Mouse (Mus musculus) cortical plate, adult 2 months (tissue): ENCODE data around the gene Shisa8. TPM values are rescaled to one million over a fixed set of nuclear protein-coding genes. Genes with fewer than 3 reads are reported as not detected.
A peak's percentile ranks its signal among the peaks of the same experiment; 100 is the strongest.
"Not testable (repeated sequence)": the region's sequence is repeated elsewhere in the genome, so short reads cannot be mapped to it uniquely, and the experiment has no call there.

ENCODE experiments used
- H3K27ac ChIP-seq: fragments of 200-500 bp; 2 replicates; pipeline ENCODE4 v1.5.1; 2012; ENCODE audit warnings: low read length, control low read depth, inconsistent platforms; ENCODE audit not compliant: insufficient read depth
- H3K4me1 ChIP-seq: fragments of 200-500 bp; 2 replicates; pipeline ENCODE4 v1.6.1; 2011; ENCODE audit warnings: low read length; ENCODE audit not compliant: control insufficient read depth, insufficient read depth
- H3K4me3 ChIP-seq: fragments of 200-500 bp; 2 replicates; pipeline ENCODE4 v1.5.1; 2011; ENCODE audit warnings: mild to moderate bottlenecking, low read length, control low read depth; ENCODE audit not compliant: insufficient read depth
- CTCF ChIP-seq: fragments of 200-500 bp; IDR thresholded peaks from 2 replicates; pipeline ENCODE4 v1.5.1; 2011; ENCODE audit warnings: mild to moderate bottlenecking, control low read depth, low read length; ENCODE audit not compliant: insufficient read depth; ENCODE audit errors: extremely low read depth
- POLR2A ChIP-seq: fragments of 200-500 bp; IDR thresholded peaks from 2 replicates; pipeline ENCODE4 v1.6.1; 2011; ENCODE audit warnings: mild to moderate bottlenecking, low read length, control low read depth; ENCODE audit not compliant: insufficient read depth; ENCODE audit errors: extremely low read depth
- polyA plus RNA-seq: library from polyadenylated mRNA; depleted of rRNA; stranded (reverse); fragments of >200 nt; gene quantifications from 2 replicates; pipeline ENCODE4 v1.2.3, GENCODE M21; 2012; rRNA removed

Gene Shisa8
- polyA plus RNA-seq = 5.3 and 6.7 TPM in 2 replicates

- no peak within 1 kb of the TSS for H3K27ac ChIP-seq
- TF ChIP-seq CTCF (no peak), POLR2A (no peak)
- no peaks in the 10 kb centered on the region for H3K4me1 ChIP-seq
- peak within 1 kb of the TSS; percentile 31 for H3K4me3 ChIP-seq
Observed at GRCm38 (mm10) chr15:82212752-82213063, at the start of gene Shisa8. Gene Shisa8 (minus strand): TSS chr15:82212815.

- no peak overlapping the region for H3K4me3 ChIP-seq
- no peak overlapping the region for H3K27ac ChIP-seq
- peaks cover 3% of the 10 kb centered on the region; the same call in 1 of the 2 replicates for H3K4me1 ChIP-seq
- TF ChIP-seq CTCF = peak; percentile 98
- TF ChIP-seq POLR2A = no peak
Observed at GRCm38 (mm10) chr15:82259510-82259909, 46.9 kb upstream of the Shisa8 start.

DNA sequence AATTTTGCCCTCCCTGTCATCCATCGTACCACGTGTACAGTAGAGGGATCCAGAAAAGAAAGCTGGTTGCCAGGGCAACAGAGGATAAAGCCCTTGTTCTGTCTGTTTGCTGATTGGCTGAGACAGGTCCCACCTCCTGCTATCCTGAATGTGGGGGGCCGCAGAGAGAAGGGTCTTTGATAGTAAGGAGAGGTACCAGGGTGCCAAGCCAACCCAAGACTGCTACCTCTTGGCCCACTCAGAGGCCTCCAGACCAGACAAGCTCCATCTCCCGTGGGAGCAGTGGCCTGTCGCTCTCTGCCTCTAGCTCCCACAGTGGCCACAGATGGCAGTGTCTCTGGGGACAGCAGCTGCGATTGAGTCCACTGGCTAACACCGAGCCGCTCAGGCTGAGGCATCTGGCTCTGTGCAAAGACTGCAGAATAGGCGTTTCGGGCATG, 43.3 kb upstream of the Shisa8 start:
- peak; percentile 77 for TF ChIP-seq POLR2A
- TF ChIP-seq CTCF = peak; percentile 28
- H3K27ac ChIP-seq = peak overlapping the region; percentile 74
- peak overlapping the region; percentile 76 for H3K4me3 ChIP-seq
- peaks cover 3% of the 10 kb centered on the region; the same call in 1 of the 2 replicates for H3K4me1 ChIP-seq

DNA sequence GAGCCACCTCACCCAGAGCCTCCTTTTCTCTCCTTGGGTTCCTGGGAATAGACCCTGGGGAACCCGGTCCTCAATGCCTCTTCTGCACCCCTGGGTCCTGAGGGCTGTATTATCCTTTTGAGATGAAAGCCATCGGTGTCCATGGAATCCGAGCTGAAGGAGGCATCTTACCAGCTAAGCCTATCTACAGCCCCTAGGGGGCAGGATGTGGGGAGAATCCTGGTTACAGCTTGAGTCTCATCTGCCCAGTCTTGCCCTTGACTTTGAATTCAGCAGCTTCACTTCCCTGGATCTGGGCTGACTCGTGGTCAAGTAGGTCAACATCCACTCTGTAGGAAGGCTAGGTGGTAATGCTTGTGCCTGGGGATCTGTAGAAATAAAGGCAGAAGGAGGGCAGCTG, 42.6 kb upstream of the Shisa8 start:
- peak overlapping the region; percentile 74 for H3K27ac ChIP-seq
- TF ChIP-seq POLR2A = no peak
- TF ChIP-seq CTCF = peak; percentile 66
- H3K4me3 ChIP-seq = peak overlapping the region; percentile 76
- peaks cover 3% of the 10 kb centered on the region; the same call in 1 of the 2 replicates for H3K4me1 ChIP-seq

DNA sequence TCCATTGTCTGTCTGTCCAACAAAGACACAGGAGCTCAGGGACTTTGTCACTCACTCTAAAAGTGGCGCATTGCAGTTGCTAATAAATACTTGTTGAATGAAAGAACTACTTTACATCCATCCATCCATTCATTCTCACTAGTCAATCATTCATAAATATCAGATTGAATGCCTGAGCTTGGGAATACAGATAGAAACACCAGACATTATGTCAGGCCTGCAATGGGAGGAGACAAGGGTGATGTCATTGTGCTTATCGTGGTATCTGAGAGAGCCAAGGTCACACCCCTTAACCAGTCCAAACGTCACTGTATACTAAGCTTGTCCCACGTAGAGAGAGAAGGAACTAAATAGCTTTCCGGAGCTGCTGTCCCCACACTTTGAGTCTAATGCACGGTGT, 39.5 kb upstream of the Shisa8 start, which contains the start of gene 1500009C09Rik:
Gene 1500009C09Rik (plus strand): TSS at position 301 of the 400 bp plus-strand sequence.
- H3K4me3 ChIP-seq = no peak within 1 kb of the TSS
- TF ChIP-seq POLR2A = no peak
- TF ChIP-seq CTCF = no peak
- H3K27ac ChIP-seq = no peak within 1 kb of the TSS
- H3K4me1 ChIP-seq = peaks cover 3% of the 10 kb centered on the region; the same call in 1 of the 2 replicates

DNA sequence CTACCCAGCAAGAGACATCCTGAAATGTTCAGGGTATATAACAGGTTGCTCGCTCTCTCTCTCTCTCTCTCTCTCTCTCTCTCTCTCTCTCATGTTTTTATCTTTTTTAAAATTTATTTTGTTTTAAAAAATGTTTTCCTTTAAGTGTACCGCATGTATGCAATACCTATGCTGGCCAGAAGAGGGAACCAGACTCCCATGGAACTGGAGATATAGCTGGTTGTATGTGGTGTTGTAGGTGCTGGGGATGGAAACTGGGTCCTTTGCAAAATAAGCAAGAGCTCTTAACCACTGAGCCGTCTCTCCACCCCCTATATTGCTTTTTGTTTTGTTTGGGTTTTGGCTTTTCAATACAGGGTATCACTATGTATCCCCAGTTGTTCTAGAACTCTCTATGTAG, 39.0 kb upstream of the Shisa8 start:
- peaks cover 3% of the 10 kb centered on the region; the same call in 1 of the 2 replicates for H3K4me1 ChIP-seq
- TF ChIP-seq CTCF (0 out of 2 replicates have a peak, but pooled peaks have one; percentile 7), POLR2A (no peak)

GRCm38 (mm10) chr15:82247131-82247776, 34.6 kb upstream of the Shisa8 start:
- Histone ChIP-seq H3K4me1 (no peaks in the 10 kb centered on the region), H3K4me3 (no peak overlapping the region), H3K27ac (no peak overlapping the region)
- TF ChIP-seq POLR2A = no peak
- no peak for TF ChIP-seq CTCF

More for the DNA sequence above, 39.0 kb upstream of the Shisa8 start:
- H3K4me3 ChIP-seq = no peak overlapping the region
- H3K27ac ChIP-seq = no peak overlapping the region

DNA sequence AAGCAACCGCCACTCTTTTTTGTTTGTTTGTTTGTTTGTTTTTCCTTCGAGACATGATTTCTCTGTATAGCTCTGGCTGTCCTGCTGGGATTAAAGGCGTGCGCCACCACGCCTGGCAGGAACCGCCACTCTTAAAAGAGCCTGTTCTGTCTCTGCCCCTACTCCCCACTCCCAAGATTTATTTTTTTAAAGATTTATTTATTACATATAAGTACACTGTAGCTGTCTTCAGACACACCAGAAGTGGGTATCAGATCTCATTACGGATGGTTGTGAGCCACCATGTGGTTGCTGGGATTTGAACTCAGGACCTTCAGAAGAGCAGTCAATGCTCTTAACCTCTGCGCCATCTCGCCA, 32.2 kb upstream of the Shisa8 start:
- not testable (repeated sequence) for H3K4me1 ChIP-seq, H3K27ac ChIP-seq
- peak overlapping the region; percentile 70; the same call in 1 of the 2 replicates for H3K4me3 ChIP-seq

GRCm38 (mm10) chr15:82244115-82244804, 31.6 kb upstream of the Shisa8 start, which contains the start of gene Cenpm:
Gene Cenpm (minus strand): TSS chr15:82244748.
- H3K4me3 ChIP-seq = peak within 1 kb of the TSS; percentile 70
- H3K4me1 ChIP-seq = no peaks in the 10 kb centered on the region
- no peak within 1 kb of the TSS for H3K27ac ChIP-seq
- TF ChIP-seq CTCF (no peak), POLR2A (no peak)

DNA sequence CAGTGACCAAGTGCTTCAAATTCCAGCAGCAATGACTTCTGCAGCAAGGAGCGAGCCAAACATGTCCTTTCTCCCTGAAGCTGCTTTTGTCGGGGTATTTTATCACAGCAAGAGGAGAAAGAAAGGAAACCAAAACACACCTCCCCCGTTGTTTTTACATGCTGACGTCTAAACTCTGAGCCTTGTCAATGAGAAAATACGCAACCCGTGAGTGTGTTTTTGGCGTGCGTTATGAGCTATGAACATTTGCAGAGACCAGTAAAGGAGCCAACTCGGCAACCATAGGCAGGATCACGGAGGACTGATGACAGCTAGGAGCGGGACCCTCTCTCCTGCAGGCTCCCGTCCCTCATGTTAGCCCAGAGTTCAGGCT, 31.1 kb upstream of the Shisa8 start:
- Histone ChIP-seq H3K4me3 (peak overlapping the region; percentile 70), H3K27ac (no peak overlapping the region), H3K4me1 (no peaks in the 10 kb centered on the region)
- TF ChIP-seq CTCF (no peak), POLR2A (no peak)
